Mouse (Mus musculus) kidney, postnatal 0 days (tissue): ENCODE measurements around the gene Disp1. TPM values are rescaled to one million over a fixed set of nuclear protein-coding genes. Genes with fewer than 3 reads are reported as not detected.

Experiments used
- ATAC-seq: fragments of 200-750 bp; cut with Nextera tagmentation; replicated peaks from 2 replicates; pipeline ENCODE4 v1.8.0; 2017; ENCODE audit warnings: low read depth, moderate number of reproducible peaks, moderate TSS enrichment, moderate library complexity; ENCODE audit not compliant: low FRiP score
- DNase-seq: peaks from one replicate; pipeline ENCODE4 v3.0.0-alpha.2; 2016; ENCODE audit warnings: low spot score
- H3K27ac ChIP-seq: fragments of 300-500 bp; sonication (generic); 2 replicates; pipeline ENCODE4 v1.5.1; 2014; ENCODE audit warnings: mild to moderate bottlenecking
- H3K27me3 ChIP-seq: fragments of 300-500 bp; sonication (generic); 2 replicates; pipeline ENCODE4 v1.6.1; 2014; ENCODE audit warnings: low read length, mixed read lengths; ENCODE audit not compliant: insufficient read depth
- H3K36me3 ChIP-seq: fragments of 300-500 bp; sonication (generic); 2 replicates; pipeline ENCODE4 v1.6.1; 2014; ENCODE audit warnings: low read length, mixed read lengths; ENCODE audit not compliant: insufficient read depth
- H3K4me1 ChIP-seq: fragments of 300-500 bp; sonication (generic); replicated peaks from 2 replicates; pipeline ENCODE4 v1.6.1; 2014; ENCODE audit warnings: antibody characterized with exemption, low read length, mixed read lengths; ENCODE audit not compliant: insufficient read depth
- H3K4me2 ChIP-seq: fragments of 300-500 bp; sonication (generic); 2 replicates; pipeline ENCODE4 v1.6.1; 2014; ENCODE audit warnings: mild to moderate bottlenecking, low read length, moderate library complexity, mixed read lengths
- H3K4me3 ChIP-seq: fragments of 300-500 bp; sonication (generic); replicated peaks from 2 replicates; pipeline ENCODE4 v1.5.1; 2014; ENCODE audit warnings: low read depth, low read length
- H3K9ac ChIP-seq: fragments of 300-500 bp; sonication (generic); 2 replicates; pipeline ENCODE4 v1.6.1; 2014; ENCODE audit warnings: low read depth, low read length
- H3K9me3 ChIP-seq: fragments of 300-500 bp; sonication (generic); replicated peaks from 2 replicates; pipeline ENCODE4 v1.6.1; 2016; ENCODE audit warnings: low read length, inconsistent platforms, mixed read lengths
- CTCF ChIP-seq: IDR thresholded peaks from 2 replicates; pipeline ENCODE4 v1.5.1; 2016; ENCODE audit warnings: antibody characterized with exemption, low read depth, mild to moderate bottlenecking, moderate library complexity
- whole genome bisulfite sequencing: fragments of 180-500 bp; shearing (Covaris S2); extraction: QIAGEN DNeasy Blood & Tissue Kit; methylation state at CpG from one replicate; pipeline ENCODE4 v1.1.7; 2014; 5-methylcytosine and 5-hydroxymethylcytosine counted together
- polyA plus RNA-seq: library from polyadenylated mRNA; unstranded; fragments of >200 nt; fragmentation: Nextera tagmentation; extraction: Ambion mirVana; gene quantifications from 2 replicates; pipeline ENCODE4 v1.2.1, GENCODE M21; 2015

Disp1 gene
- polyA plus RNA-seq, 1 experiment from 2014 or later = 8.4 TPM

DNA sequence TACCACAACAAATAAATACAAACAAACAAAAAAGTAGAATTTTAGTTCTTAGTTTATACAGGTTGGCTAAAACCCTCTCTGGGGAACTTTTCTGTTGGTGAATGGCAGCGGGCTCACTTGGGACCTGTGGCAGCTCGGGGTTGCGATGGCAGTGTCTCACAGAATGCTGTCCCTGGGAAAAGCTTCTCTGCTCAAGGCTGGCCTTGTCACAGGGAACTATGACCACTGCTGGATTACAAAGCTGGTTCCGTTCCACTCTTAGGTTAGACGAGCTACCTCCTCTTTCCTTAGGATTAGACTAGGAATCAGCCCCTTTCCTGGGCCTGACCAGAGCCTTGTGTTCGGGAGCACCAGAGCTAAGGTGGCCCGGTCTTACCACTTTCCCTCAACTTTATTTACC lies 130.1 kb downstream of the Disp1 start:
- H3K9ac ChIP-seq = no peak overlapping the region
- no peak for TF ChIP-seq CTCF
- no peaks in the 10 kb centered on the region for H3K4me1 ChIP-seq
- H3K36me3 ChIP-seq = peaks cover 41% of the 10 kb centered on the region
- no peaks in the 10 kb centered on the region for H3K27me3 ChIP-seq
- no peak for ATAC-seq
- no peaks in the 10 kb centered on the region for H3K9me3 ChIP-seq
- no peak overlapping the region for H3K27ac ChIP-seq
- WGBS = 92% methylated on average over 7 of the region's 7 CpGs
- no peak overlapping the region for H3K4me2 ChIP-seq
- H3K4me3 ChIP-seq = no peak overlapping the region
- no peak for DNase-seq

DNA sequence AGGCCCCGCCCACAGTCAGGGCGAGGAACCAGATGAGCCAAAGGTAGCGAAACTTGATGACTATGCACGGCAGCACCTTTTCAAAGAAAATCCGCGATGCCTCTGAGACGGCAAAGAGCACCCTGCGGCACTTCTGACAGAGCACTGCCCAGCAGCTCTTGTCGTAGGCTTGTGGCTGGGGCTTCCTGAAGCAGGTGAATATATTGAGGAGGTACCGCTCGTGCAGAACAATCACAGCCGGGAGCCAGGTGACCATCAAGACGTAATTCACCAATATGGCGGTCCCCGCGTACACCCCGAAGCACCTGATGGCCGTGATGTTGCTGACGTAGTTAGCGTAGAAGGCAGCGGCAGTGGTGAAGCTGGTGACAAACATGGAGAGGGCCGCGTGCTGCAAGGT lies 132.7 kb downstream of the Disp1 start:
- Histone ChIP-seq H3K4me3 (no peak overlapping the region), H3K4me1 (no peaks in the 10 kb centered on the region), H3K4me2 (no peak overlapping the region), H3K36me3 (peaks cover 42% of the 10 kb centered on the region), H3K27me3 (no peaks in the 10 kb centered on the region), H3K27ac (no peak overlapping the region), H3K9me3 (no peaks in the 10 kb centered on the region), H3K9ac (no peak overlapping the region)
- 97% methylated on average over 23 of the region's 23 CpGs for WGBS
- DNase-seq (no peak), ATAC-seq (no peak)
- no peak for TF ChIP-seq CTCF

DNA sequence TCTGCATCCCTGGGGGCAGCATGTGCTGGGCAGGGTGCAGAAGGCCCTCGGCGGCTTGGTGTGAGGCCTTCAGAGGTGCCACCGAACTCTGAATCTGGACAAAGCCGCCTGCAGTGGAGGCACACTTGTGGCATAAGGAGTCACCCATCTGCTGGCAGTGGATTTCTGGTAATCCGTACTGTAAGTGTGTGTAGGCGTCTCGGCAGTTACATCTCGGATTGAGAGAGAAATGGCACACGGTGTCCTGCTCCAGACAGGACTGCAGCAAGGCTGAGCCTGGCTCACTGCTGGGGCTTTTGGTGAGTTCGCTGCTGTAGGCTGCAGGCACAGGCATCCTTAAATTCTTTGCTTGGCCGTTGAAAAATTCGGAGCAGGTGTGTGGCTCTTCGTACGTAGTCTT lies 134.5 kb downstream of the Disp1 start:
- DNase-seq (no peak), ATAC-seq (no peak)
- no peak for TF ChIP-seq CTCF
- Histone ChIP-seq H3K4me2 (no peak overlapping the region), H3K4me1 (no peaks in the 10 kb centered on the region), H3K4me3 (no peak overlapping the region), H3K27ac (no peak overlapping the region), H3K27me3 (no peaks in the 10 kb centered on the region), H3K9me3 (no peaks in the 10 kb centered on the region), H3K9ac (no peak overlapping the region), H3K36me3 (peaks cover 42% of the 10 kb centered on the region)
- WGBS = 91% methylated on average over 14 of the region's 14 CpGs

DNA sequence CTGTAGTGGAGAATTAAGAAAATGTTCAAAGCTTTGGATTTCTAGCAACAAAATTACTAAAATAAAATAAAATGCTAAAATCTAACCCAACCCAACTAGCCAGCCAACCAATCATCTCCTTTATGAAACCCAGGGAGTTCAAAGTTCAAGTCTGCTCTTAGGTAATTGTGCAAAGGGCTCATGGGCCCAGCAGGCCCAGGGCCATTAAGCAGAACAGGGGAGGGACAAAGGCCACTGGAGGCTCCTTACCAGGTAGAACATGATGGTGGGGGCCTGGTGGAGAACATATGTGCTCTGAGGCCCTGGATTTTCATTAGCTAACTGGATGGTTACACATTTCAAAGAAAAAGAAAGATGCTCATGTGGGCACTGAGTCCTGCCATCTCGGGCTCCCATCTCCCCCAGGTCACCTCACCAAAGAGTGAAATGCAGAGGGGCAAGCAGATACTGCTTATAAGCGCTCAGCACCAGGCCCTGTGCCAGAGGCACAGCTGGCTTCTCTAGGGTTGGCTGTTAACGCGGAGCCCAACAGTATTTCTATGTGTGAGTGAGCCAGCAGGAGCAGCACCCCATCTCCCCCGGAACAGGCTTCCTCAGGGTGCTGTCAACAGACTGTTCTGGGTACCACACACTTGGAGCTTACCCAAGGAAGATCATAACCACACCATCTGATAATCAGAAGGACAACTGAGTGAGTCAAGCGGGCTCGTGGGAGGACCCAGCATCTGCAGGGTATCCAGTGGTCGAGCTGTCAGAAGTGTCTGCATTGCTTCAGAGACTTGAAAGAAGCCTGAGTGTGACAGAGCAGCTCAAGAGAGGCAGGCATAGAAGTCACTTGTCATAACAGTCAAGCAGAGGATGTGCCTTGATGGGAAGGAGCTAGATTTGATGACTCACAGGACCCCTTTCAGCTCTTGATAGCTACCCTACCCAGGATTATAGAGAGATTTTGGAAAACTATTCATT lies 137.0 kb downstream of the Disp1 start:
- ATAC-seq (no peak; the same call in 1 of the 2 replicates), DNase-seq (no peak)
- 74% methylated on average over 8 of the region's 8 CpGs for WGBS

DNA sequence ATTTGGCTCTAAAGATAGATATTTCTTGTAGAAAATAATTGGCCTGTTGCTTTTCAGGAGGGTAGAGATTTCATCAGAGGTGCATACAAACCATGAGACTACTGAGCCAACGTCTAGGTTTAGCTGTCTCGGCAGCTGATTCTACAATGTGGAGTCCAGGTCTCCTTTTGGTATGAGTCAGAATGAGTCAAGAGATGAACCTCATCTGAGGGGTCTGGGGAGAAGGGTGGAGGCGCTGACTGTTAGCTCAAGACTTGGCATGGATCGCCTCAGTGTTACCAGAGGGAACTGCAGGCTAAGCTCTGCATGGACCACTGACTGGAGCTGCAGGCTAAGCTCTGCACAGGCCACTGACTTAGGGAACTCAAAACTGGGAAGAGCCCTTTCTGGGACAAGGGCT lies 138.9 kb downstream of the Disp1 start:
- Histone ChIP-seq H3K9ac (no peak overlapping the region), H3K9me3 (no peaks in the 10 kb centered on the region), H3K4me1 (no peaks in the 10 kb centered on the region), H3K27ac (no peak overlapping the region), H3K4me2 (no peak overlapping the region), H3K27me3 (no peaks in the 10 kb centered on the region), H3K36me3 (peaks cover 18% of the 10 kb centered on the region), H3K4me3 (no peak overlapping the region)
- DNase-seq (no peak), ATAC-seq (no peak)
- TF ChIP-seq CTCF = no peak
- 85% methylated on average over 4 of the region's 4 CpGs for WGBS

More for the DNA sequence above, 137.0 kb downstream of the Disp1 start:
- Histone ChIP-seq H3K9me3 (no peaks in the 10 kb centered on the region), H3K9ac (no peak overlapping the region), H3K4me2 (no peak overlapping the region), H3K36me3 (peaks cover 36% of the 10 kb centered on the region), H3K27ac (no peak overlapping the region), H3K27me3 (no peaks in the 10 kb centered on the region), H3K4me3 (no peak overlapping the region), H3K4me1 (no peaks in the 10 kb centered on the region)
- no peak for TF ChIP-seq CTCF

DNA sequence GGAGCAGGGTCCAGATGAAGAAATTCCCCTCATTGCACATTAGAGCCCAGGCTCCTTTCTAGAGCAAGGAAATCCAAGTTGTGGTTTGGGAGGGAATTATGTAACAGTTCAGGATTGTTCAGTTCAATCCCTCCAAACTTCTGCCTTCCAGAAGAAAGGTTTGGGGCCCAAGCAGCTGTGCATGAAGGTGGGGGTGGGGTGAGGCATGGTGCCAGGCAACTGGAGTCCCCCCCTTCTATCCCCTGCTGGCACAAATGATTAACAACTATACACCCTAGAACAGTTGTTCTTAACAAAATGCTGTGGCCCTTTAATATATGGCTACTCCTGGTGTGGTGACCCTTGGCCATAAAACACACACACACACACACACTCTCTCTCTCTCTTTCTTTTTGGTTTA lies 140.2 kb downstream of the Disp1 start:
- Histone ChIP-seq H3K4me2 (no peak overlapping the region), H3K27ac (no peak overlapping the region), H3K9ac (no peak overlapping the region), H3K4me1 (no peaks in the 10 kb centered on the region), H3K4me3 (no peak overlapping the region), H3K36me3 (peaks cover 5% of the 10 kb centered on the region; the same call in 1 of the 2 replicates), H3K27me3 (no peaks in the 10 kb centered on the region), H3K9me3 (no peaks in the 10 kb centered on the region)
- TF ChIP-seq CTCF = no peak
- ATAC-seq = no peak
- no peak for DNase-seq
